14 mouse cellular contexts compared by ENCODE assay signal in the genomic region with DNA sequence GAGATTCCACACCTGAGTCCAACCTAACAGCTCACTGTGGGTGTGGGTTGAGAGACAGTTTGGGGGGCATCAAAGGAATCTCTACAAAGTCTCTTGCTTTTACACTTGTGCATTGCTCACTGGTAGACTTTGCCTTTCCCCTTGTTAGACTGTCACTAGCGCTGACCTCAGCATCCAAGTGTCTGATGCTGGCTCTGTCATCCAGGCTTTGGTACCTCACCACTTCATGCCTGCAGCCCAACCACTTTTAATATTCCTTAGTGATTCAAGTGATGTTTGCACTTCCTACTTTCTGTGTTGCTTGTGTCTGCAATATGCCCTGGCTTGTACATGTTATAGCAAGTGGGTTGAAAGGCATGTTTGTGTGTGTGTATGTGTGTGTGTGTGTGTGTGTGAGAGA.
DNase-seq lines count a peak whose midpoint lies in the region; ATAC-seq and TF ChIP-seq lines count a peak whose summit lies in the region.
"Had no signal": no experiment of that assay in that cellular context is flagged by ENCODE, and none has a peak within 500 bp of the region (broad histone marks: within the 10 kb centered on the region; RNA-seq: fewer than 3 reads in every experiment).

No protein-coding gene starts in this region.

- no peaks in the 10 kb centered on the region for H3K9me3 ChIP-seq in heart, embryonic 11.5 days (replicated peaks; ENCODE audit: control insufficient read depth, low read length)
- H3K9me3 ChIP-seq in embryonic facial prominence, embryonic 13.5 days = no peaks in the 10 kb centered on the region
- no peaks in the 10 kb centered on the region for H3K9me3 ChIP-seq in limb, embryonic 14.5 days (ENCODE audit: control insufficient read depth, low read length)
- H3K9me3 ChIP-seq: liver, embryonic 12.5 days; megakaryocyte, embryonic 14.5 days had no signal

- no peak for TF ChIP-seq CTCF in heart, adult 2 months (IDR thresholded peaks at IDR 0.05)
- TF ChIP-seq CTCF in layer of hippocampus, adult 2 months (conservative IDR thresholded peaks at IDR 0.05) = no peak

- TF ChIP-seq EP300 in heart, adult 2 months (IDR thresholded peaks at IDR 0.05; ENCODE audit: insufficient read depth, low read depth, low read length) = no peak

- no peaks in the 10 kb centered on the region for H3K79me2 ChIP-seq in heart, adult 2 months (replicated peaks; ENCODE audit: control insufficient read depth, insufficient read depth, low read length)

- H3K4me2 ChIP-seq in heart, embryonic 11.5 days = no peak overlapping the region
- H3K4me2 ChIP-seq in embryonic facial prominence, embryonic 13.5 days = no peak overlapping the region
- H3K4me2 ChIP-seq in limb, embryonic 14.5 days (replicated peaks; ENCODE audit: low read depth, low read length, severe bottlenecking) = peak overlapping the region; percentile 59; the same call in 1 of the 2 replicates

- H3K4me1 ChIP-seq in heart, adult 2 months (ENCODE audit: control insufficient read depth, insufficient read depth, low read length) = peaks cover 7% of the 10 kb centered on the region
- peaks cover 25% of the 10 kb centered on the region for H3K4me1 ChIP-seq in heart, embryonic 11.5 days (ENCODE audit: control insufficient read depth, insufficient read depth, low read length)
- H3K4me1 ChIP-seq in embryonic facial prominence, embryonic 13.5 days = peaks cover 43% of the 10 kb centered on the region
- H3K4me1 ChIP-seq in limb, embryonic 14.5 days (ENCODE audit: control insufficient read depth, insufficient read depth, low read length) = peaks cover 36% of the 10 kb centered on the region

- WGBS in heart, adult 2 months = 67% methylated on average over 1 of the region's 1 CpGs
- WGBS in heart, embryonic 11.5 days (ENCODE audit: insufficient replicate concordance) = 68% methylated on average over 1 of the region's 1 CpGs
- WGBS in embryonic facial prominence, embryonic 13.5 days = 80% methylated on average over 1 of the region's 1 CpGs
- 71% methylated on average over 1 of the region's 1 CpGs for WGBS in limb, embryonic 14.5 days

- TF ChIP-seq POLR2A in heart, adult 2 months (IDR thresholded peaks at IDR 0.05; ENCODE audit: insufficient read depth, low read depth, low read length) = no peak
- no peak for TF ChIP-seq POLR2A in limb, embryonic 14.5 days (IDR thresholded peaks at IDR 0.05; ENCODE audit: borderline replicate concordance, extremely low read depth, insufficient read depth, insufficient read length)

- ATAC-seq in heart, embryonic 11.5 days (replicated peaks; ENCODE audit: insufficient number of reproducible peaks, low FRiP score, low TSS enrichment) = no peak
- ATAC-seq in embryonic facial prominence, embryonic 13.5 days (ENCODE audit: insufficient number of reproducible peaks, insufficient read depth, low FRiP score, low TSS enrichment, low read depth) = no peak
- ATAC-seq in limb, embryonic 14.5 days (ENCODE audit: low FRiP score, low read depth) = no peak
- ATAC-seq: forebrain, embryonic 16.5 days; liver, embryonic 12.5 days had no signal

- H3K9ac ChIP-seq in heart, adult 2 months (ENCODE audit: low read depth, low read length) = no peak overlapping the region
- H3K9ac ChIP-seq in heart, embryonic 11.5 days (ENCODE audit: low read depth, low read length) = no peak overlapping the region
- H3K9ac ChIP-seq in embryonic facial prominence, embryonic 13.5 days = no peak overlapping the region
- no peak overlapping the region for H3K9ac ChIP-seq in limb, embryonic 14.5 days (ENCODE audit: low read depth, low read length, severe bottlenecking)
- H3K9ac ChIP-seq: liver, embryonic 12.5 days had no signal

- intact Hi-C loops in heart, adult 2 months (cut with DNase I) = loop anchor here (5.0 kb wide), 1 partner anchor 77 kb away; no protein-coding TSS in a partner anchor

- peak overlapping the region; percentile 17; the same call in 1 of the 2 replicates for H3K27ac ChIP-seq in heart, adult 2 months
- no peak overlapping the region for H3K27ac ChIP-seq in heart, embryonic 11.5 days (ENCODE audit: low read depth, low read length)
- no peak overlapping the region for H3K27ac ChIP-seq in layer of hippocampus, adult 2 months
- H3K27ac ChIP-seq in embryonic facial prominence, embryonic 13.5 days = peak overlapping the region; percentile 91; the same call in 1 of the 2 replicates
- peak overlapping the region; percentile 84; the same call in 1 of the 2 replicates for H3K27ac ChIP-seq in limb, embryonic 14.5 days (replicated peaks; ENCODE audit: low read depth, low read length)
- H3K27ac ChIP-seq: liver, embryonic 12.5 days had no signal

- no peaks in the 10 kb centered on the region for H3K27me3 ChIP-seq in heart, adult 2 months (ENCODE audit: control insufficient read depth, insufficient read depth, low read length)
- no peaks in the 10 kb centered on the region for H3K27me3 ChIP-seq in heart, embryonic 11.5 days (ENCODE audit: control insufficient read depth, insufficient read depth, low read length)
- H3K27me3 ChIP-seq in embryonic facial prominence, embryonic 13.5 days = no peaks in the 10 kb centered on the region
- H3K27me3 ChIP-seq in limb, embryonic 14.5 days (ENCODE audit: control insufficient read depth, insufficient read depth, low read length) = no peaks in the 10 kb centered on the region
- H3K27me3 ChIP-seq: liver, embryonic 12.5 days had no signal

- H3K4me3 ChIP-seq in heart, adult 2 months = no peak overlapping the region
- H3K4me3 ChIP-seq in heart, embryonic 11.5 days (ENCODE audit: low read depth, low read length) = no peak overlapping the region
- H3K4me3 ChIP-seq in layer of hippocampus, adult 2 months = 0 out of 2 replicates have a peak overlapping the region, but pooled peaks have one; percentile 3
- H3K4me3 ChIP-seq in embryonic facial prominence, embryonic 13.5 days = no peak overlapping the region
- H3K4me3 ChIP-seq in limb, embryonic 14.5 days (replicated peaks; ENCODE audit: low read length) = no peak overlapping the region
- H3K4me3 ChIP-seq: liver, embryonic 12.5 days had no signal

- no peaks in the 10 kb centered on the region; the same call in 1 of the 2 replicates for H3K36me3 ChIP-seq in heart, adult 2 months (ENCODE audit: control insufficient read depth, insufficient read depth, low read length)
- H3K36me3 ChIP-seq in heart, embryonic 11.5 days (ENCODE audit: control insufficient read depth, insufficient read depth, low read length) = no peaks in the 10 kb centered on the region
- H3K36me3 ChIP-seq in embryonic facial prominence, embryonic 13.5 days = no peaks in the 10 kb centered on the region
- no peaks in the 10 kb centered on the region for H3K36me3 ChIP-seq in limb, embryonic 14.5 days (ENCODE audit: control insufficient read depth, insufficient read depth, low read length)
- H3K36me3 ChIP-seq: liver, embryonic 12.5 days had no signal

- DNase-seq in heart, adult 2 months = no peak
- no peak for DNase-seq in layer of hippocampus, adult 2 months (ENCODE audit: low spot score in 2 of 2)
- no peak for DNase-seq in layer of hippocampus, postnatal 25 days (ENCODE audit: extremely low spot score in 1 of 2, low spot score in 1 of 2)
- DNase-seq in limb, embryonic 14.5 days (ENCODE audit: low spot score) = no peak
- no peak for DNase-seq in adipocyte (ENCODE audit: low spot score)
- DNase-seq in right cerebral cortex, postnatal 4 days = no peak
- DNase-seq: adrenal gland, adult 2 months; kidney, adult 8-10 months; layer of hippocampus, postnatal 36 days had no signal

Comparison
In these comparisons a context has a peak if more than half of its experiments do, and no peak if none do; other contexts are left out.
1. H3K27ac ChIP-seq: peak in heart, adult 2 months (single experiment), embryonic facial prominence, embryonic 13.5 days (single experiment) and limb, embryonic 14.5 days (single experiment); none in heart, embryonic 11.5 days (single experiment) and layer of hippocampus, adult 2 months (single experiment).